Mouse (Mus musculus): ENCODE data around the gene Etv6.

DNA sequence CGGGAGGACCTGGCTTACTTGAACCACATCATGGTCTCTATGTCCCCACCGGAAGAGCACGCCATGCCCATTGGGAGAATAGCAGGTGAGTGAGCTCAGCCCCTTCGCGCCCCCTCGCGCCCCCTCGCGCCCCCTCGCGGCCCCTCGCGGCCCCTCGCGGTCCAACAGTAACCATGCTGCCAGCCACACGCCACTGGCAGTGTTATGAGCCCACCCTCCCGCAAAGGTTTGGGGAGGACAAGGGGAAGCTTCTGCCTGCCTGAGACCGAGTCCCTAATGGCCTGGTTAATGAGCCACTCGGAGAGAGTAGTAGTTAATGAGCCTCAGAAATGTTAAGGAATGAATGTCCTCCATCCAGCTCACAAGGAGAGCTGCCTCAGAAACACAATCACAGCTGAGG lies 213.2 kb downstream of the Etv6 start:
- no peak for TF ChIP-seq POLR2A (IDR thresholded peaks at IDR 0.05; ENCODE audit: insufficient read depth, low read depth, low read length)
- TF ChIP-seq EP300 (IDR thresholded peaks at IDR 0.05; ENCODE audit: insufficient read depth, low read depth, low read length), result no peak
- no peak for TF ChIP-seq CTCF (IDR thresholded peaks at IDR 0.05)

Measured in heart, adult 2 months (tissue).